Mouse (Mus musculus) heart, adult 2 months (tissue): ENCODE measurements at regions not wholly inside any gene's neighbourhood (a gene's known extent, or its start where the extent isn't known, plus 50 kb on each side); places are given as distances from the start of the nearest gene placed in this dataset.
A peak's percentile ranks its signal among the peaks of the same experiment; 100 is the strongest.

Experiments
- DNase-seq, 2 experiments: peaks; one replicate each; pipeline ENCODE4 v3.0.0; 2021
- H3K27ac ChIP-seq: fragments of 200-600 bp; 2 replicates; pipeline ENCODE4 v1.8.1; 2022
- H3K27me3 ChIP-seq: fragments of 200-500 bp; 2 replicates; pipeline ENCODE4 v1.6.1; 2012; ENCODE audit warnings: mild to moderate bottlenecking, low read length, inconsistent platforms, mixed read lengths; ENCODE audit not compliant: control insufficient read depth, insufficient read depth
- H3K36me3 ChIP-seq: fragments of 200-500 bp; 2 replicates; pipeline ENCODE4 v1.6.1; 2012; ENCODE audit warnings: low read length, inconsistent platforms; ENCODE audit not compliant: control insufficient read depth, insufficient read depth
- H3K4me1 ChIP-seq: fragments of 200-500 bp; 2 replicates; pipeline ENCODE4 v1.6.1; 2011; ENCODE audit warnings: low read length; ENCODE audit not compliant: control insufficient read depth, insufficient read depth
- H3K4me3 ChIP-seq: fragments of 200-600 bp; 2 replicates; pipeline ENCODE4 v1.8.1; 2022
- H3K79me2 ChIP-seq: fragments of 200-500 bp; replicated peaks from 2 replicates; pipeline ENCODE4 v1.6.1; 2012; ENCODE audit warnings: mild to moderate bottlenecking, inconsistent platforms, low read length, moderate library complexity, mixed read lengths; ENCODE audit not compliant: control insufficient read depth, insufficient read depth
- H3K9ac ChIP-seq: fragments of 200-500 bp; 2 replicates; pipeline ENCODE4 v1.6.1; 2012; ENCODE audit warnings: low read depth, mild to moderate bottlenecking, control low read depth, inconsistent platforms, low read length, mixed read lengths
- CTCF ChIP-seq: fragments of 200-600 bp; IDR thresholded peaks from 2 replicates; pipeline ENCODE4 v1.8.1; 2022; ENCODE audit warnings: antibody characterized with exemption, mild to moderate bottlenecking, moderate library complexity
- EP300 ChIP-seq: fragments of 200-500 bp; IDR thresholded peaks from 2 replicates; pipeline ENCODE4 v1.6.1; 2011; ENCODE audit warnings: low read depth, low read length, control low read depth; ENCODE audit not compliant: insufficient read depth
- POLR2A ChIP-seq: fragments of 200-500 bp; IDR thresholded peaks from 2 replicates; pipeline ENCODE4 v1.6.1; 2011; ENCODE audit warnings: mild to moderate bottlenecking, low read depth, low read length, control low read depth; ENCODE audit not compliant: insufficient read depth
- WGBS: fragments of 180-500 bp; shearing (Covaris S2); methylation state at CpG from one replicate; pipeline ENCODE4 v1.1.7; 2018; 5-methylcytosine and 5-hydroxymethylcytosine counted together
- intact Hi-C: fragments of 180-260 bp; cut with DNase I; formaldehyde crosslinking; loops from one replicate; pipeline ENCODE4 v1.15.1; 2025

- no peaks in the 10 kb centered on the region for H3K79me2 ChIP-seq
- no peak for DNase-seq
- intact Hi-C loops = no loop called here
- H3K27me3 ChIP-seq = no peaks in the 10 kb centered on the region; the same call in 1 of the 2 replicates
- no peak overlapping the region for H3K4me3 ChIP-seq
- H3K9ac ChIP-seq = no peak overlapping the region
- H3K36me3 ChIP-seq = no peaks in the 10 kb centered on the region
- H3K4me1 ChIP-seq = no peaks in the 10 kb centered on the region
- TF ChIP-seq CTCF (no peak), POLR2A (no peak), EP300 (no peak)
- 38% methylated on average over 1 of the region's 1 CpGs for WGBS
- no peak overlapping the region for H3K27ac ChIP-seq
These were observed 93.7 kb upstream of the Ppp1r26 start for GRCm38 (mm10) chr2:28352903-28353302.

- H3K27me3 ChIP-seq = no peaks in the 10 kb centered on the region
- no peaks in the 10 kb centered on the region for H3K79me2 ChIP-seq
- no peak for DNase-seq
- no peaks in the 10 kb centered on the region for H3K4me1 ChIP-seq
- TF ChIP-seq EP300 (no peak), CTCF (no peak), POLR2A (no peak)
- no peaks in the 10 kb centered on the region for H3K36me3 ChIP-seq
- H3K27ac ChIP-seq = no peak overlapping the region
- H3K4me3 ChIP-seq = no peak overlapping the region
- intact Hi-C loops = no loop called here
- WGBS = 64% methylated on average over 6 of the region's 6 CpGs
- H3K9ac ChIP-seq = no peak overlapping the region
These were observed 84.4 kb upstream of the Ppp1r26 start for GRCm38 (mm10) chr2:28362199-28362598.

GRCm38 (mm10) chr2:28364623-28365022, 82.0 kb upstream of the Ppp1r26 start:
- no peak overlapping the region for H3K9ac ChIP-seq
- H3K36me3 ChIP-seq = no peaks in the 10 kb centered on the region
- DNase-seq = no peak
- no peak overlapping the region for H3K4me3 ChIP-seq
- no peaks in the 10 kb centered on the region for H3K79me2 ChIP-seq
- no peak for TF ChIP-seq EP300
- WGBS = 68% methylated on average over 3 of the region's 3 CpGs
- no peaks in the 10 kb centered on the region for H3K27me3 ChIP-seq
- intact Hi-C loops = no loop called here
- H3K4me1 ChIP-seq = no peaks in the 10 kb centered on the region
- H3K27ac ChIP-seq = no peak overlapping the region

DNA sequence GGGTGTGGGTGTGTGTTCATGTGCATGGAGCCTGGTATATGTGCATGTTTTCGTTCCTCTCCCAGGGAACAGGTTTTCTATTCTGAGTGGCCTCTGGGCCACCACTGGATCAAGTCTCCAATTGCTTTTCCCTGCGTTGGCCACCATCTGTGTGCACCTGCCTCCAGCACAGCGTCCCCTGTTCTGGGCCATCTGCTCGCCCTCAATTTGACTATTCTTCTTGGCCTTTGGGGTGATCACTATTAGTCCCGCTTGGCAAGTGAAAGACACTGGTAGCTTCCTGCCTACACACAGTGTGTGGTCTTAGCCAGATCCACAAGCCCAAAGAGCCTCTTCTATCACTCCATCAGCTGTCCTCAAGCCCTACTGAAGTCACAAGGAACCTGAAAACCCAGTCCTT, 80.8 kb upstream of the Ppp1r26 start:
- 88% methylated on average over 5 of the region's 5 CpGs for WGBS
- Histone ChIP-seq H3K27me3 (no peaks in the 10 kb centered on the region), H3K36me3 (no peaks in the 10 kb centered on the region), H3K9ac (no peak overlapping the region), H3K27ac (no peak overlapping the region), H3K79me2 (no peaks in the 10 kb centered on the region), H3K4me3 (no peak overlapping the region), H3K4me1 (no peaks in the 10 kb centered on the region)
- TF ChIP-seq EP300 = no peak
- no peak for TF ChIP-seq CTCF
- no peak for TF ChIP-seq POLR2A
- DNase-seq = no peak
- intact Hi-C loops = no loop called here

- Histone ChIP-seq H3K4me3 (no peak overlapping the region), H3K27ac (no peak overlapping the region), H3K9ac (no peak overlapping the region), H3K27me3 (no peaks in the 10 kb centered on the region), H3K4me1 (no peaks in the 10 kb centered on the region), H3K79me2 (no peaks in the 10 kb centered on the region), H3K36me3 (no peaks in the 10 kb centered on the region)
- intact Hi-C loops = loop anchor here (1.0 to 2.0 kb wide), 2 partner anchors 46 to 171 kb away; no protein-coding TSS in a partner anchor
- TF ChIP-seq POLR2A (no peak), CTCF (peak; percentile 76)
- 13% methylated on average over 3 of the region's 3 CpGs for WGBS
- peak; percentile 59 to 65 for DNase-seq
These were observed 71.8 kb upstream of the Ppp1r26 start for GRCm38 (mm10) chr2:28374838-28375237.

- WGBS = 44% methylated on average over 9 of the region's 9 CpGs
- no peak overlapping the region for H3K4me3 ChIP-seq
- no peak for DNase-seq
- H3K9ac ChIP-seq = no peak overlapping the region
- intact Hi-C loops = no loop called here
- H3K27me3 ChIP-seq = no peaks in the 10 kb centered on the region
- no peaks in the 10 kb centered on the region for H3K36me3 ChIP-seq
- H3K27ac ChIP-seq = no peak overlapping the region
- H3K79me2 ChIP-seq = no peaks in the 10 kb centered on the region
- no peak for TF ChIP-seq CTCF
- no peak for TF ChIP-seq POLR2A
- TF ChIP-seq EP300 = no peak
- no peaks in the 10 kb centered on the region for H3K4me1 ChIP-seq
These were observed 68.4 kb upstream of the Ppp1r26 start for GRCm38 (mm10) chr2:28377948-28378822.
